Mouse (Mus musculus) megakaryocyte-erythroid progenitor cell, adult 5 weeks (primary cell): ENCODE measurements around the gene Trim52. TPM values are rescaled to one million over a fixed set of nuclear protein-coding genes. Genes with fewer than 3 reads are reported as not detected.

ENCODE experiments used
- polyA plus RNA-seq: library from polyadenylated mRNA; stranded (reverse); fragments of >175 nt; gene quantifications from 2 replicates; pipeline ENCODE4 v1.2.3, GENCODE M21; 2012

The Trim52 gene
- not detected in 2 replicates for polyA plus RNA-seq

DNA sequence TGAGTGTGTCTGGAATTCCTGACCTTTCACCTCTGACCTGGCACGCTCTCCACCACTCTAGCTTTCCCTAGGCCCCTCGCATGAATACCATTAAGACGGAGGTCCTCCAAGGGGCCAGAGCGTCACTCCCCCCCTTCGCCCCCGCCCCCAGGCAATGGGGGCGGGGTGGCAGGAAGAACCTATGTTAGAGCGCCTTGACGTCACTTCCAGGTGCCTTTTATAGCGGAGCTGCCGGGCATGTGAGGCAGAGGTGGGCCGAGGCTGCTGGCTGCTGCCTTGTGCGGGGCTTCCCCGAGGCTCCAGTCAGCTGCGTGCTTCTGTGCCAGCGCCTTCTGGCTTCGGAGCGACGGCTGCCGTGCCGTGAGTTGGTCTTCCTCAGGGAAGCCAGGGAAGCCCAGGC lies at the start of gene Trim52:
Gene Trim52, plus strand, starts transcription at position 219 of the 400 bp plus-strand sequence.

Other genes starting within 250 kb of the Trim52 start
- gene Spry2, start 209.4 kb upstream of the Trim52 start, polyA plus RNA-seq = 16.1 and 24.0 TPM in 2 replicates